Comparison of ENCODE assay signal across 15 mouse cellular contexts in genomic region chr10:8615452-8616025, GRCm38 (mm10).
"Had no signal": no experiment of that assay in that cellular context is flagged by ENCODE, and none has a peak within 500 bp of the region (broad histone marks: within the 10 kb centered on the region; RNA-seq: fewer than 3 reads in every experiment).

No protein-coding gene starts in this region.

- H3K27ac ChIP-seq: kidney, embryonic 15.5 days; limb, embryonic 12.5 days; liver, embryonic 15.5 days; midbrain, embryonic 13.5 days; stomach, embryonic 15.5 days had no signal

- H3K27me3 ChIP-seq: kidney, embryonic 15.5 days; limb, embryonic 12.5 days; liver, embryonic 15.5 days; midbrain, embryonic 13.5 days; stomach, embryonic 15.5 days had no signal

- DNase-seq: kidney, postnatal 14 days; layer of hippocampus, adult 9-11 months; layer of hippocampus, postnatal 36 days; lung, adult 2 months; lung, postnatal 36 days; right cerebral cortex, postnatal 14 days; thymus, adult 2 months; thymus, postnatal 25 days had no signal

- H3K4me3 ChIP-seq: kidney, embryonic 15.5 days; limb, embryonic 12.5 days; liver, embryonic 15.5 days; midbrain, embryonic 13.5 days; stomach, embryonic 15.5 days had no signal

- H3K4me2 ChIP-seq: kidney, embryonic 15.5 days; limb, embryonic 12.5 days; liver, embryonic 11.5 days; liver, embryonic 15.5 days; midbrain, embryonic 13.5 days; stomach, embryonic 15.5 days had no signal

- H3K9ac ChIP-seq: kidney, embryonic 15.5 days; limb, embryonic 12.5 days; liver, embryonic 15.5 days; midbrain, embryonic 13.5 days; stomach, embryonic 15.5 days had no signal

- ATAC-seq: lung, postnatal 0 days; midbrain, embryonic 13.5 days had no signal

- H3K4me1 ChIP-seq: kidney, embryonic 15.5 days; limb, embryonic 12.5 days; liver, embryonic 15.5 days; midbrain, embryonic 13.5 days; stomach, embryonic 15.5 days had no signal

- H3K36me3 ChIP-seq: kidney, embryonic 15.5 days; limb, embryonic 12.5 days; liver, embryonic 15.5 days; midbrain, embryonic 13.5 days; stomach, embryonic 15.5 days had no signal

- H3K9me3 ChIP-seq: kidney, embryonic 15.5 days; limb, embryonic 12.5 days; liver, embryonic 15.5 days; midbrain, embryonic 13.5 days; stomach, embryonic 15.5 days had no signal
